Mouse (Mus musculus) liver, embryonic 13.5 days (tissue): ENCODE data around the gene Smlr1. TPM values are rescaled to one million over a fixed set of nuclear protein-coding genes. Genes with fewer than 3 reads are reported as not detected.

ENCODE experiments used
- ATAC-seq: fragments of 200-750 bp; cut with Nextera tagmentation; 2 replicates; pipeline ENCODE4 v1.8.0; 2017; ENCODE audit warnings: low read depth, mild to moderate bottlenecking, moderate number of reproducible peaks, moderate library complexity
- DNase-seq: peaks from one replicate; pipeline ENCODE4 v3.0.0; 2022
- H3K27ac ChIP-seq: fragments of 300-500 bp; sonication (generic); 2 replicates; pipeline ENCODE4 v1.5.1; 2015; ENCODE audit warnings: moderate library complexity, mild to moderate bottlenecking, inconsistent platforms
- H3K27me3 ChIP-seq: fragments of 300-500 bp; sonication (generic); 2 replicates; pipeline ENCODE4 v1.6.1; 2015; ENCODE audit warnings: mild to moderate bottlenecking, inconsistent platforms
- H3K36me3 ChIP-seq: fragments of 300-500 bp; sonication (generic); 2 replicates; pipeline ENCODE4 v1.6.1; 2015; ENCODE audit warnings: mild to moderate bottlenecking, inconsistent platforms
- H3K4me1 ChIP-seq: fragments of 300-500 bp; sonication (generic); replicated peaks from 2 replicates; pipeline ENCODE4 v1.6.1; 2015; ENCODE audit warnings: inconsistent platforms
- H3K4me2 ChIP-seq: fragments of 300-500 bp; sonication (generic); 2 replicates; pipeline ENCODE4 v1.6.1; 2015; ENCODE audit warnings: inconsistent platforms, mild to moderate bottlenecking, moderate library complexity
- H3K4me3 ChIP-seq: fragments of 300-500 bp; sonication (generic); replicated peaks from 2 replicates; pipeline ENCODE4 v1.5.1; 2015; ENCODE audit warnings: mild to moderate bottlenecking, inconsistent platforms
- H3K9ac ChIP-seq: fragments of 300-500 bp; sonication (generic); 2 replicates; pipeline ENCODE4 v1.6.1; 2015; ENCODE audit warnings: mild to moderate bottlenecking, inconsistent platforms
- H3K9me3 ChIP-seq: fragments of 300-500 bp; sonication (generic); replicated peaks from 2 replicates; pipeline ENCODE4 v1.6.1; 2016; ENCODE audit warnings: inconsistent platforms
- WGBS: fragments of 180-500 bp; shearing (Covaris S2); methylation state at CpG from one replicate; pipeline ENCODE4 v1.1.7; 2015; ENCODE audit not compliant: insufficient replicate concordance; 5-methylcytosine and 5-hydroxymethylcytosine counted together
- polyA plus RNA-seq: library from polyadenylated mRNA; unstranded; fragments of >200 nt; fragmentation: Nextera tagmentation; extraction: Ambion mirVana; gene quantifications from 2 replicates; pipeline ENCODE4 v1.2.1, GENCODE M21; 2015

Gene Smlr1
- polyA plus RNA-seq, 1 experiment from 2014 or later = 8.3 TPM

- Histone ChIP-seq H3K27me3 (no peaks in the 10 kb centered on the region), H3K36me3 (peaks cover 4% of the 10 kb centered on the region; the same call in 1 of the 2 replicates), H3K4me2 (no peak overlapping the region), H3K4me3 (no peak overlapping the region), H3K27ac (no peak overlapping the region), H3K4me1 (no peaks in the 10 kb centered on the region), H3K9ac (no peak overlapping the region), H3K9me3 (no peaks in the 10 kb centered on the region)
- 60% methylated on average over 10 of the region's 10 CpGs for WGBS
- DNase-seq (no peak), ATAC-seq (no peak)
Measured at GRCm38 (mm10) chr10:25499323-25500071, 36.6 kb downstream of the Smlr1 start.

DNA sequence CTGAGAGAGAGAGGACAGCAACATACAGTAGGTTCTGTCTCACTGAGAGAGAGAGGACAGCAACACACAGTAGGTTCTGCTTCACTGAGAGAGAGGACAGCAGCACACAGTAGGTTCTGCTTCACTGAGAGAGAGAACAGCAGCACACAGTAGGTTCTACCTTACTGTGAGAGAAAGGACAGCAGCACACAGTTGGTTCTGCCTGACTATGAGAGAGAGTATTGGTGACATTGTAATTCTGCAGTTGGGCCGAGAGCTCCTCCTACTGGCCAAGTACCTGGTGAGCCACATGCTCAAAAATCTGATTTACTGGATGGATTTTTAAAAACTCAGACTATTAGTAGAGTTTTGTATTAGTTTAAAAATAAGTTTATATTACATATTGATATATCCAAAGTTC is 47.6 kb downstream of the Smlr1 start:
- H3K4me3 ChIP-seq = no peak overlapping the region
- peak; percentile 6 for DNase-seq
- 3% methylated on average over 1 of the region's 1 CpGs for WGBS
- H3K27me3 ChIP-seq = no peaks in the 10 kb centered on the region
- H3K4me1 ChIP-seq = no peaks in the 10 kb centered on the region
- H3K9ac ChIP-seq = no peak overlapping the region
- H3K9me3 ChIP-seq = no peaks in the 10 kb centered on the region
- no peaks in the 10 kb centered on the region for H3K36me3 ChIP-seq
- H3K27ac ChIP-seq = no peak overlapping the region
- ATAC-seq = no peak
- H3K4me2 ChIP-seq = no peak overlapping the region

DNA sequence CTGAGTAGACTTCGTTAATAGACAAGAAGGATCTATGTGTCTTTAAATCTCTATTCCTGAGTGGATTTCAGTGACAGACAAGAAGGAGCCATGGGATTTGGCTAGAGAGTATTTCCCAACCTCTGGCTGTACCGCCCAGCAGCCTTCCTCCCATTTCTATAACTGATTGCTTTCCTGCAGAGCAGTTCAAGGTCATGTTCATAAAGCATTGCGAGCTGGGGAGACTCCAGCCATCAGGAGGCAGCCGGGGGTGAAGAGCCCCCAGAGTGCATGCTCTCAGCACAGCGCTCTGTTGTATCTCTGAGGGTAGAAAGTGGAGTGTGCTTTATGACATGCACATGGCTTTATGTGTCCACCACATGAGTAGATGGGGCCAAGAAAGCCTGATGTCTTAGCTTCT is 53.3 kb downstream of the Smlr1 start:
- 76% methylated on average over 5 of the region's 5 CpGs for WGBS
- peaks cover 3% of the 10 kb centered on the region; the same call in 1 of the 2 replicates for H3K36me3 ChIP-seq
- H3K9me3 ChIP-seq = no peaks in the 10 kb centered on the region
- DNase-seq = no peak
- H3K4me3 ChIP-seq = no peak overlapping the region
- H3K27ac ChIP-seq = no peak overlapping the region
- H3K4me1 ChIP-seq = no peaks in the 10 kb centered on the region
- H3K27me3 ChIP-seq = no peaks in the 10 kb centered on the region
- no peak for ATAC-seq
- H3K4me2 ChIP-seq = no peak overlapping the region
- H3K9ac ChIP-seq = no peak overlapping the region

DNA sequence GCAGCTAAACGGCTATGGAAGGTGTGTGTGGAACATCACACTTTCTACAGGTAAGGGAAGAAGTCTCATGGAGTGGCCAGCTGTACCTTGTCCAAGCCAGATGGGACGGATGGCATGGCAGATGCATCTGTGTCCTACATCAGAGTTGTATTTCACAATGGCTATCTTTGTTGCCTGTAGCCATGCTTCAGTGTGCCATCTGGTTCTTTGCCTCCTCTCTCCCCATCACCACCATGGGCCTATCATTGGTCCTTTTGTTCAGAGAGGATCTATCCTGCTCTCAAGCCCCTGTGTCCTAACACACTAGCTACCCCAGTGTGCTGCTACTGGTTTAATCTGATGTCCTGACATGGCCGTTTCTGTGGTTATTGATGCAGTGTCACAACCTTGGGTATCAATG is 56.4 kb downstream of the Smlr1 start:
- Histone ChIP-seq H3K4me3 (no peak overlapping the region), H3K4me2 (no peak overlapping the region), H3K9ac (no peak overlapping the region), H3K4me1 (no peaks in the 10 kb centered on the region), H3K27ac (no peak overlapping the region), H3K36me3 (peaks cover 3% of the 10 kb centered on the region; the same call in 1 of the 2 replicates), H3K9me3 (no peaks in the 10 kb centered on the region), H3K27me3 (no peaks in the 10 kb centered on the region)
- no peak for DNase-seq
- no peak for ATAC-seq
- 70% methylated on average over 3 of the region's 3 CpGs for WGBS

Other genes starting within 250 kb of the Smlr1 start
- gene Akap7, start 228.4 kb downstream of the Smlr1 start, polyA plus RNA-seq = 26.0 and 32.6 TPM in 2 replicates
- gene Epb41l2, start 176.5 kb downstream of the Smlr1 start, polyA plus RNA-seq = 9.0 and 12.5 TPM in 2 replicates